Mouse (Mus musculus): ENCODE results near the gene Olfr784. TPM values are rescaled to one million over a fixed set of nuclear protein-coding genes. Genes with fewer than 3 reads are reported as not detected.
"Not testable (repeated sequence)": the region's sequence is repeated elsewhere in the genome, so short reads cannot be mapped to it uniquely, and the experiment has no call there.

The Olfr784 gene
- total RNA-seq (2021) = not detected

DNA sequence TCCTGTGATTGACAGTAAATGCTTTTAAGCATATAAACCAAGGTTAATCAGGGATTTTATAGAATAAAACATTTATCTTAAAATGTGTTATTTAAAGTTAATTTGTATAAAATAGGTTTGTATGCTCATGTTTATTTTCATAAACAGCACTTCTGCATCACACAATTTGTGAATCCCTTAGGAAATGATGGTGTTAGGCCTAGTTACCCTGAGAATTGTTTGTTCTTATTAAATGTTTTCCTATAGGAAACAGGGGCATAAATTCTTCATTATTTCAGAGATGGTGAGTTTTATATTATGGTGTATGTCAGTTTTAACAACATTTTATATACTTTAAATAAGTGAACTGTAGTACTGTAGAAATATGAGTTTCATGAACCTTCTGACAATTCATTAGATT lies at the start of gene Olfr784:
Gene Olfr784, plus strand, starts transcription at position 301 of the 400 bp plus-strand sequence.
- intact Hi-C loops (cut with DNase I) = no loop called here
- no peak for DNase-seq

DNA sequence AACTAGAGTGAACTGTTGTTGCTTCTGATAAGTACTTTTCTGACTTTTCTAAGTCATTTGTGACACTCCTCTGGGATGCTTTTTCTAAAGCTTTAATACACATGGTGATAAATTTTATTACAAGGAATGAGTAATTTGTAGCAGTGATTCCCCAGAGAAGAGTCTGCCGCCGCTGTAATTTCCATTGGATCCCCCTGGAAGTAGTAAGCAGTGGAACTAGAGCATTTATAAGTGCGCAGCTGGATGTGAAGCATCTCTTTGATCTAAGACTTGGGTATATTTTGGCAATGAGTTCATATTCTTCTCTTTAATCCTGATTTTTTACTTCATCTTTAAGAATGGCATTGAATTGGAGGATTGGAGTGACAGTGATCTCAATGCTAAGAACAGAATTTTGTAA lies 35.3 kb upstream of the Olfr784 start, which contains the start of gene Olfr782:
Gene Olfr782, plus strand, starts transcription at position 301 of the 400 bp plus-strand sequence.
- intact Hi-C loops (cut with DNase I) = no loop called here

DNA sequence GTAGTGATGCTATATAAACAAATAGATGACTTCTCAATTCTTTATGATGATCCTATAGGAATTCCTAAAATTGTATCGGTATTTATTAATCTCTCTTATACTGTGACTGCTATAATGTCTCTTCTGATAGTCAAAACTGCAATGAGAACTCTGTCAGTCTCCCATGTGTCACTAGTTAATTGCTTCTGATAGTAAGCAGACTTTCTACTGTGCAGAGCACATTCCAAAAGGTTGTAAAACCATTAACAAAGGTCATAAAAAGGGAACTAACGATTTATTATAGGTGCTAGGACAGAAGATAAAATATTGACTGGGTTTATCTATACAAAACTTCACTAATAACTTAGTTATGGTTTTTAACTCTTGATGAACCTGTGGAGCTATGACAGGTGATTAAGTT lies 31.4 kb upstream of the Olfr784 start:
- DNase-seq; intact Hi-C loops (cut with DNase I): not testable (repeated sequence)

More for the DNA sequence above, 35.3 kb upstream of the Olfr784 start, which contains the start of gene Olfr782:
- no peak for DNase-seq

DNA sequence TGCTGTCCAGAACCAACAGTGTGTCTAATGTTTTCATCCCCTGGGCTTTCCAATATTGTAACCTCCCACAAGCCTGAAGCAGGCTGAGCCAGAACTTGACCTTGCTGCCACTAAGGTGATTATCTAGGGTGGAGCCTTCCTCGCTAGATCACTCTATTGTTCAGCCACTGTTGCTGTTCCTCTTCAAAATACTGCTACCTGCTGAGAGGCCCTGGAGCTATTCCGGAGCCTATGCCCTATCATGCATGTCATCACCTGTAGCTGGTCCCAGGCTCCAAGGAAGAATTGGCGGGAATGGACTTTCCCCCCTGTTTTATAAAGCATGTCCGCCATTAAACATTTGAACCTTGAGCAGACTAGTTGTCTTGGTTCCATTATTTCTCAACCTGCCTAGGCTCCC lies 27.4 kb upstream of the Olfr784 start:
- DNase-seq; intact Hi-C loops (cut with DNase I): not testable (repeated sequence)

DNA sequence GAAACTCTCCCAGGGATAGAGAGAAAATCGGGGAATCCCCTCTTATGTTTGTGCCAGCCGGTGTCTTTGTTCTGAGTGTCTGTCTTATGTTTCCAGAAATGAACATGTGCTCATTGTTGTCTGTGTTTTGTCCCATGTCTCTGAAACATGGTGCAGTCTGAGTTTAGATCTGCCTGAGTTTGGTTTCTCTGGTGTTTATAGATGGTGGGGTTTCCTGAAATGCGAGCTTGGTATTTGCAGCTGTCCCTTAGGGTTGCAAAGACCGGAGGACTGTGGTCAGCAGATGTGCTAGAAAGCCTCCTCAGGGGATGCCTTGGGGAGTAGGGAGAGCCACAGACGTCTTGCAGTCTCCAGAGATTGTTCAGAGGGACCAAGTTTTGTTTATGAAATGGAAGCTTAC lies 26.6 kb upstream of the Olfr784 start:
- DNase-seq = no peak
- intact Hi-C loops (cut with DNase I) = no loop called here

DNA sequence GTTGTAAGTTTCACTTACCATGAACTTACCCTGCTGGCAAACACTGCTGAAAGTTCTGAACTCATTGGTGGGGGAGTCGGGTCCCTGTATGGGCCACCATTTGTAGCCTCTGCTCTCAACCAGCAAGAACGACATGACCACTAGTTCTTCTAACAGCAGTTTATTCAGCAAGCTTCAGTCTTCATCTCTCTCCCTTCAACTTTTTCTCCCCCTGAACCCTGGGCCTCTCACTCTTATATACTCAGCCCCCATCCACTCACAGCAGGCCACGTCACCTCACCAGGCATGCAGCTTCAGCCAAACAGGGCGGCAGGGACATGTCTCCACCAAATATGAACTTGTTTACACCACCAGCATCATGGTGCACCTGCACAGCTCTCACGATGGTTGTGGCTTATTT lies 9.8 kb upstream of the Olfr784 start:
- DNase-seq; intact Hi-C loops (cut with DNase I): not testable (repeated sequence)

DNA sequence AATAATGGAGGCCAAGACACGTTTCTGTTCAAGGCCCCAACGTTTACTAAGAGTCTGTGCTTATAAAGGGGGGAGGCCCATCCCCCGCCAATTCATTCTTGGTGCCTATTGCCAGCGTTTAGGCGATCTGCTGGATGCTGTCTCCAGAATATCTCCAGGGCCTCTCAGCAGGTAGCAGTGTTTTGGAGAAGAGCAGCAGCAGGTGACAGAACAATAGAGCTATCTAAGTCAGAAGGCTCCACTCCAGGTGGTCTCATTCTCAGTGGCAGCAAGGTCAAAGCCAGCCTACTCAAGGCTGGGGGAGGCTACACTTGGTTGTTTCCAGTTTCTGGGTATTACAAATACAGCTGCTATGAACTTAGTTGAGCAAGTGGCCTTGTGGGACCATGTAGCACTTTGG lies 17.0 kb downstream of the Olfr784 start:
- intact Hi-C loops (cut with DNase I) = no loop called here
- no peak for DNase-seq

DNA sequence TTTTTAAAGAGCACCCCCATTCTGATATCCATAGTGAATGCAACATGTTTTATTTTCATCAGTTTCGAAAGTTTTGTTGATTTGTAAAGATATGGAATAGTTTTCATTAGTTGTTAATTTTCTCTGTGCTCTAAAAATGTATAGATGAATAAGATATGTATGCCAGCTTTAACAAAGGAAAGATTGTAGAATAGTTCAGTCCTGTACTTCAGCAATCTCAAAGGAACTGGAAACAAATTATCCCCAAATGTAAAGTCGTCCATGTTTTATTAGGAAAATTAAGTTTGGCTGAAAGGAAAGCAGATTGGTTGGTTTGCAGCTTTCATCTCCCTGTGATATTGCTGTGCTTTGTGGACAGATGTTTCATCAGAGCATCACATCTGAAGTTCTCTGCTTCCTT lies 21.2 kb downstream of the Olfr784 start, which contains the start of gene Olfr785:
Gene Olfr785, plus strand, starts transcription at position 301 of the 400 bp plus-strand sequence.
- no peak for DNase-seq
- intact Hi-C loops (cut with DNase I) = no loop called here

DNA sequence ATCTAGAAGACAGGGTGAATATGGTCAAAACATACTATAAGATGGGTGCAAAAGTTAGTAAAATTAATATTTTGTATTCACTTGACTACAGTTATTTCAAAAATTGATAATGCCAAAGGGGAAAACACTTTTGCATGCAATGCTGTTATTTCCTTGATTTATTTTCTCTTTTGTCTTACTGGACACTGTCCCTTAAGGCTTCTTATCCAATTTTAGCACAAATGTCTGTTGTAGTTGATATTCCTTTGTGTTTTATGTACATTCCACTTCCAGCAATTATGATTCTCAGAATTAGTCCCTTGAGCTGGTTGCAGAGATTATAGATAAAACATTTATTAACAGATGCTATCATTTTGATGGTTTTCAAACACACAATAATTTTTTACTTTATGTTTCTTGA lies 43.1 kb downstream of the Olfr784 start, which contains the start of gene Olfr786:
Gene Olfr786, plus strand, starts transcription at position 301 of the 400 bp plus-strand sequence.
- intact Hi-C loops (cut with DNase I) = no loop called here
- DNase-seq = no peak

Other genes starting within 250 kb of the Olfr784 start
- gene Olfr770, start 245.1 kb upstream of the Olfr784 start, total RNA-seq (2021) = not detected
- not detected for gene Olfr771, start 219.3 kb upstream of the Olfr784 start, total RNA-seq (2021)
- not detected for gene Olfr772, start 206.2 kb upstream of the Olfr784 start, total RNA-seq (2021)
- not detected for gene Olfr773, start 196.7 kb upstream of the Olfr784 start, total RNA-seq (2021)
- not detected for gene Olfr774, start 147.9 kb upstream of the Olfr784 start, total RNA-seq (2021)
- not detected for gene Olfr775, start 135.7 kb upstream of the Olfr784 start, total RNA-seq (2021)
- not detected for gene Olfr776, start 125.0 kb upstream of the Olfr784 start, total RNA-seq (2021)
- not detected for gene Olfr777, start 112.6 kb upstream of the Olfr784 start, total RNA-seq (2021)
- not detected for gene Olfr780, start 66.0 kb upstream of the Olfr784 start, total RNA-seq (2021)
- not detected for gene Olfr781, start 55.2 kb upstream of the Olfr784 start, total RNA-seq (2021)
- not detected for gene Olfr782, start 35.2 kb upstream of the Olfr784 start, total RNA-seq (2021)
- not detected for gene Olfr785, start 21.3 kb downstream of the Olfr784 start, total RNA-seq (2021)
- not detected for gene Olfr786, start 43.2 kb downstream of the Olfr784 start, total RNA-seq (2021)
- gene Olfr787, start 77.8 kb downstream of the Olfr784 start, total RNA-seq (2021) = not detected
- gene Olfr788, start 86.9 kb downstream of the Olfr784 start, total RNA-seq (2021) = not detected
- gene Olfr789, start 100.7 kb downstream of the Olfr784 start, total RNA-seq (2021) = not detected
- gene Olfr790, start 114.4 kb downstream of the Olfr784 start, total RNA-seq (2021) = not detected
- not detected for gene Olfr791, start 137.7 kb downstream of the Olfr784 start, total RNA-seq (2021)
- gene Olfr792, start 155.1 kb downstream of the Olfr784 start, total RNA-seq (2021) = not detected
- gene Olfr794, start 183.6 kb downstream of the Olfr784 start, total RNA-seq (2021) = not detected
- gene Olfr796, start 228.5 kb downstream of the Olfr784 start, total RNA-seq (2021) = not detected
- gene Olfr798, start 243.9 kb downstream of the Olfr784 start, total RNA-seq (2021) = not detected